Mouse (Mus musculus) midbrain, embryonic 14.5 days (tissue): ENCODE data around the gene Irak1bp1. TPM values are rescaled to one million over a fixed set of nuclear protein-coding genes. Genes with fewer than 3 reads are reported as not detected.

Experiments
- ATAC-seq: fragments of 200-750 bp; cut with Nextera tagmentation; 2 replicates; pipeline ENCODE4 v1.8.0; 2017; ENCODE audit warnings: moderate number of reproducible peaks, moderate library complexity; ENCODE audit not compliant: low FRiP score, low TSS enrichment
- DNase-seq: peaks from one replicate; pipeline ENCODE4 v3.0.0-alpha.2; 2015
- H3K27ac ChIP-seq: fragments of 300-500 bp; sonication (generic); replicated peaks from 2 replicates; pipeline ENCODE4 v1.5.1; 2014; ENCODE audit warnings: mild to moderate bottlenecking, low read depth, low read length, moderate library complexity
- H3K27me3 ChIP-seq: fragments of 300-500 bp; sonication (generic); 2 replicates; pipeline ENCODE4 v1.6.1; 2014; ENCODE audit warnings: low read length, control low read depth, mixed read lengths; ENCODE audit not compliant: control insufficient read depth, insufficient read depth
- H3K36me3 ChIP-seq: fragments of 300-500 bp; sonication (generic); 2 replicates; pipeline ENCODE4 v1.6.1; 2014; ENCODE audit warnings: low read length, control low read depth; ENCODE audit not compliant: control insufficient read depth, insufficient read depth
- H3K4me1 ChIP-seq: fragments of 300-500 bp; sonication (generic); 2 replicates; pipeline ENCODE4 v1.6.1; 2014; ENCODE audit warnings: mild to moderate bottlenecking, antibody characterized with exemption, low read length, control low read depth; ENCODE audit not compliant: control insufficient read depth, insufficient read depth
- H3K4me2 ChIP-seq: fragments of 300-500 bp; sonication (generic); 2 replicates; pipeline ENCODE4 v1.6.1; 2014; ENCODE audit warnings: mild to moderate bottlenecking, low read length, moderate library complexity
- H3K4me3 ChIP-seq: fragments of 300-500 bp; sonication (generic); replicated peaks from 2 replicates; pipeline ENCODE4 v1.5.1; 2014; ENCODE audit warnings: low read depth, low read length
- H3K9ac ChIP-seq: fragments of 300-500 bp; sonication (generic); replicated peaks from 2 replicates; pipeline ENCODE4 v1.6.1; 2014; ENCODE audit warnings: mild to moderate bottlenecking, low read length, moderate library complexity
- H3K9me3 ChIP-seq: fragments of 300-500 bp; sonication (generic); 2 replicates; pipeline ENCODE4 v1.6.1; 2016; ENCODE audit warnings: low read length, control low read depth, mixed read lengths; ENCODE audit not compliant: control insufficient read depth
- WGBS: fragments of 180-500 bp; shearing (Covaris S2); extraction: QIAGEN DNeasy Blood & Tissue Kit; methylation state at CpG from one replicate; pipeline ENCODE4 v1.1.7; 2014; 5-methylcytosine and 5-hydroxymethylcytosine counted together
- polyA plus RNA-seq: library from polyadenylated mRNA; unstranded; fragments of >200 nt; fragmentation: Nextera tagmentation; extraction: Ambion mirVana; gene quantifications from 2 replicates; pipeline ENCODE4 v1.2.1, GENCODE M21; 2014

The Irak1bp1 gene
- polyA plus RNA-seq, 1 experiment from 2014 or later: 39.2 TPM

GRCm38 (mm10) chr9:82861316-82861715 is 32.0 kb downstream of the Irak1bp1 start:
- no peaks in the 10 kb centered on the region for H3K4me1 ChIP-seq
- no peak overlapping the region for H3K9ac ChIP-seq
- no peak for DNase-seq
- H3K4me3 ChIP-seq: no peak overlapping the region
- H3K36me3 ChIP-seq: 0 out of 2 replicates have a peak, but pooled peaks cover 3% of the 10 kb centered on the region
- H3K27me3 ChIP-seq: no peaks in the 10 kb centered on the region
- H3K4me2 ChIP-seq: no peak overlapping the region
- H3K27ac ChIP-seq: no peak overlapping the region
- ATAC-seq: no peak
- WGBS: 90% methylated on average over 4 of the region's 4 CpGs
- H3K9me3 ChIP-seq: no peaks in the 10 kb centered on the region

- H3K9ac ChIP-seq: no peak overlapping the region
- no peak overlapping the region for H3K27ac ChIP-seq
- 93% methylated on average over 3 of the region's 3 CpGs for WGBS
- no peak overlapping the region for H3K4me3 ChIP-seq
- no peaks in the 10 kb centered on the region for H3K27me3 ChIP-seq
- H3K4me2 ChIP-seq: no peak overlapping the region
- H3K36me3 ChIP-seq: 0 out of 2 replicates have a peak, but pooled peaks cover 5% of the 10 kb centered on the region
- DNase-seq (no peak), ATAC-seq (no peak; the same call in 1 of the 2 replicates)
- H3K4me1 ChIP-seq: no peaks in the 10 kb centered on the region
- no peaks in the 10 kb centered on the region for H3K9me3 ChIP-seq
Measured at GRCm38 (mm10) chr9:82861775-82862430, 32.6 kb downstream of the Irak1bp1 start.

GRCm38 (mm10) chr9:82866121-82866520 is 36.8 kb downstream of the Irak1bp1 start:
- H3K4me1 ChIP-seq: no peaks in the 10 kb centered on the region
- H3K27me3 ChIP-seq: no peaks in the 10 kb centered on the region
- H3K4me3 ChIP-seq: no peak overlapping the region
- 90% methylated on average over 1 of the region's 1 CpGs for WGBS
- no peaks in the 10 kb centered on the region for H3K9me3 ChIP-seq
- no peak overlapping the region for H3K4me2 ChIP-seq
- no peak overlapping the region for H3K9ac ChIP-seq
- peaks cover 24% of the 10 kb centered on the region for H3K36me3 ChIP-seq
- ATAC-seq (no peak), DNase-seq (no peak)
- H3K27ac ChIP-seq: no peak overlapping the region

GRCm38 (mm10) chr9:82867698-82868097 is 38.4 kb downstream of the Irak1bp1 start:
- Histone ChIP-seq H3K4me2 (no peak overlapping the region), H3K9me3 (no peaks in the 10 kb centered on the region), H3K27me3 (no peaks in the 10 kb centered on the region), H3K9ac (no peak overlapping the region), H3K4me1 (no peaks in the 10 kb centered on the region), H3K4me3 (no peak overlapping the region), H3K36me3 (peaks cover 33% of the 10 kb centered on the region), H3K27ac (no peak overlapping the region)
- ATAC-seq (no peak), DNase-seq (no peak)
- WGBS: 90% methylated on average over 3 of the region's 3 CpGs

GRCm38 (mm10) chr9:82877078-82877477 is 47.7 kb downstream of the Irak1bp1 start:
- H3K4me1 ChIP-seq: no peaks in the 10 kb centered on the region
- no peak overlapping the region for H3K4me2 ChIP-seq
- no peak overlapping the region for H3K9ac ChIP-seq
- no peak overlapping the region for H3K4me3 ChIP-seq
- WGBS: 96% methylated on average over 1 of the region's 1 CpGs
- H3K9me3 ChIP-seq: no peaks in the 10 kb centered on the region
- H3K36me3 ChIP-seq: peaks cover 78% of the 10 kb centered on the region
- no peak overlapping the region for H3K27ac ChIP-seq
- no peaks in the 10 kb centered on the region for H3K27me3 ChIP-seq
- DNase-seq (no peak), ATAC-seq (no peak)

GRCm38 (mm10) chr9:82884177-82884576 is 54.8 kb downstream of the Irak1bp1 start:
- DNase-seq: peak; percentile 31
- Histone ChIP-seq H3K4me3 (no peak overlapping the region), H3K27me3 (no peaks in the 10 kb centered on the region), H3K4me1 (no peaks in the 10 kb centered on the region), H3K9me3 (no peaks in the 10 kb centered on the region), H3K36me3 (peaks cover 68% of the 10 kb centered on the region), H3K9ac (no peak overlapping the region), H3K4me2 (no peak overlapping the region), H3K27ac (no peak overlapping the region)
- ATAC-seq: no peak

- H3K4me3 ChIP-seq: no peak overlapping the region
Measured at GRCm38 (mm10) chr9:82888645-82889044, 59.3 kb downstream of the Irak1bp1 start.

More at GRCm38 (mm10) chr9:82888645-82889044, 59.3 kb downstream of the Irak1bp1 start:
- H3K27me3 ChIP-seq: no peaks in the 10 kb centered on the region
- no peaks in the 10 kb centered on the region for H3K4me1 ChIP-seq
- no peak for DNase-seq
- no peaks in the 10 kb centered on the region for H3K9me3 ChIP-seq
- ATAC-seq: no peak
- no peak overlapping the region for H3K9ac ChIP-seq
- H3K27ac ChIP-seq: no peak overlapping the region
- no peak overlapping the region for H3K4me2 ChIP-seq
- H3K36me3 ChIP-seq: peaks cover 61% of the 10 kb centered on the region

Other genes starting within 250 kb of the Irak1bp1 start
- gene Phip, start 146.0 kb downstream of the Irak1bp1 start, polyA plus RNA-seq: 92.3 and 122 TPM in 2 replicates